Mouse (Mus musculus) kidney, postnatal 36 days (tissue): ENCODE data around the gene Kifap3.
A peak's percentile ranks its signal among the peaks of the same experiment; 100 is the strongest.
"Not testable (repeated sequence)": the region's sequence is repeated elsewhere in the genome, so short reads cannot be mapped to it uniquely, and the experiment has no call there.

Experiments used
- DNase-seq, 2 experiments: peaks; one replicate each; pipeline ENCODE4 v3.0.0; 2021 to 2022; ENCODE audit warnings: mixed read lengths in 2 of 2

Gene Kifap3

DNA sequence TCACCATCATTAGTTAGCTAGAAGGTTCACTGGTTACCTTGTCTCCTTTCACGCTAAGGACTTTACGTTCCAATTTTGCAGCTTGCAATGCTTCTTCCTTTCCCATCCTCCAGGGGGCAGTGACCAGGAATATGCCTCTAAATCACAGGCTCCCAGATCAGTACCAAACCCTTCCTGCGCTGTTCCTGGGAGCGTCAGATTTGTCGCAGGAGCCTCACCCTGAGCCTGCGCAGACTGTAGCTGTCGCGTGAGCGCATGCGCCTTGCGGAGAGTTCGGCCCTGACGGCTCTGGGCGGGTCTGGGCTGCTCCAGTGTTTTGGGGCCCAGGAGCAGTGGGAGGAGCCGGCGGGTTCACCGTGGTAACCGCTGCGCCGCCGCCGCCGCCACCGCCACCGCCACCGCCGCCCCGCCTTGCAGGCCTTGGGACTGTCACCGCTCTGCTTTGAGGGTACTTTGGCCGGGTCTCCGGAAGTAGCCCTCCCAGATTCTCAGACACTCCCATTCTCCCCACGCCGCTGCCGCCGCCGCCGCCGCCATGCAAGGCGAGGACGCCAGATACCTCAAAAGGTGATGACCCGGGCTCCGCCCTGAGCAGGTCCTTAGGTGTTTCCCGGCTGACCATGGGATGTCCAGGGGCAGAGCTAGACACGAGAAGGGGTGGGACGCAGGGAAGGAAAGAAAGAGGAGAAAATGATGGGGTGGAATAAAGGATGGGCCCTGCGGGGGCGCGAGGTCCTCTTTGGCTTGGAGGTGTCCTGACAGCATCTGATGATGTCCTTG is at the start of gene Kifap3:
Kifap3 (plus strand) TSS at position 248 of the 780 bp plus-strand sequence.
- DNase-seq = peak; percentile 98 to 99

DNA sequence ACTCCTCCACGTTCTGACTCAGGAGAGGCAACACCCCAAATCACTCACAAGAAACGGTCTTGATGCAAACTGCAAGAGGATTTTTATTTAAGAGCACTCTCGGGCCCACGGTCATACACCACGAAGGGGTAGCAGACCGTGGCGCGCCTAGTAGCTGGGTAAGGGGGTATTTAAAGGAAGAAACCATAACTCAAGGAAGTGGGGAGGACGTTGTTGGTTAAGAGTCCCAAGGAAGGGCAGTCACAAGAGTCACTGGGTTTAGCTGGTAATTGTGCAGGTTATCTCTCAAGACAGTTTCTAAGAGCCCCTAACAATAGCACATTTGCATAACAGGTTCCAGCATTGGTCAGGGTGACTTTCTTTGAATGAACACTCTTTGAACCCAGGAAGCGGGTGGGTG is 48.2 kb upstream of the Kifap3 start:
- not testable (repeated sequence) for DNase-seq

DNA sequence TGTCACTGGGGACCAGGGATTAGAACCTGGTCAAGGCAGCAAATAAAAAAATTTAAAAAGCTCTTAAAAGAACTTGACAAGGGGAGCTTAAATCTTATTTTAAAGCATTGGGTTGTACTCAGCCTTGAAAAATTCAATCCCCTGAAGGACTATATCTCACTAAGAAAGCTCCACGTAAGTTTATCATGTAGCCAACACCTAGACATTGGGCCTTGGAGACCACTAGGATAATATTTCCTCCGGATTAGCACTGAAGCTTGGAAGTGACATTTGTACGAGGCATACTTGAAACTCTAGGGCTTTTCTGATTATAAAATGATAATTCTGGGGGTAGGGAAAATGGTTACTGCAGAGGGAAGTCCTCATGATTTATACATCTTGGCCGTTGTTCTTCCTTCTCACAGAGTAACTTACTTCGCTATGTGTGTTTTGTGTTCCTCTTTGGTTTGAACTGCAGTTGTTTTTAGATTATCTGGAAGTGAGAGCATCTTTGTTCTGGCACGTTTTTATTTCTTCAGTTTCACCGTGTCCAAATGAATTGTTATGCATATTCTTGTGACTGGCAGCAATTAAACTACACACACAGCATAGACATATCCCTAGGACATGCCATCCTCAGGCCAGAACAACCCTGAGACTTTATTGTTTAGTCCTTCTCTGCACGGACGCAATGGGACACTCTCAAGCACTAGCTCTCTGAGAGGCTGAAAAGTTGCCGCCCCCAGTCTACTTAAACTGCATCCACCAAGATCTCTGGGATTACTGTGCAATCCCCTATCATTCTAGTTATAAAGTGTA is 42.7 kb upstream of the Kifap3 start:
- no peak for DNase-seq

DNA sequence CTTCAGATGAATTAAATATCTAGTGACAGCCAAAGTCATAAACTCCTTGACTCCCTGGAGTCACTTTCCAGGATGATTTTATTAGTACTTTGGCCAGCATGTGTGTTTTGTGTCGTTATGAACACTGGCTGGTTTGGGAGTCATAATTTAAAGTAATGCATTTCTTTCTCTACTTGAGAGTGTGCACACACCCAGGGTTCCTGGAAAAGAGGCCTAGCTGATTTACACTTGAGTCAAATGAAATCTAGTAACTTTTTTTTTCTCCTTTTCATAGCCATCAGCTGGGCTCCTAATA is 42.2 kb upstream of the Kifap3 start:
- no peak for DNase-seq

DNA sequence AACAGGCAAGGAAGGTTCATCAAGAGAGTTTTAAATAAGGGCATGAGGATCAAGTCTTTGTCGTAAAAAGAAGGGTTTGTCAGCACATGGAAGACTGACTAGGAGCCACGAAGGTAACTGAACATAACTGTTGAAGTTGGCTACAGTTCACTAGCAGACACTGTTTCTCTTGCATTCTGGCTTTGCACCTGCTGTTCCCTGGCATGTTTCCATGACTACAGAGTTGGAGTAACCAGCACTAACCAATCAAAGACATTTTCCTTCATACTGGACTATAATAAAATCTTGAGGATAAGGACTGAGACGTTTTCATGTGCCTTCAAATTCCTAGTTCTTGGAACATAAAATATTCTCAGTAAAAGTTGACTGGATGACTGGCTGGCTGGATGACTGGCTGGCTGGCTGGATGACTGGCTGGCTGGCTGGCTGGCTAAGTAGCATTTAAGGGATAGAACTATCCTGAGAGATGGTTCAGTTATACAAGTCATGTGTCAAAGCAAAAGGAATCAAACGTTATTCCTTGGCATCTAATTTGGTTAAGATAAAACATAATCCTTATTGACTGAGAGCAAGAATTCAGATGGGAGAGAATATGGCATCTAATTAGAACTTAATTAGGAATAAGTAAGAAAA is 27.9 kb upstream of the Kifap3 start:
- no peak for DNase-seq

DNA sequence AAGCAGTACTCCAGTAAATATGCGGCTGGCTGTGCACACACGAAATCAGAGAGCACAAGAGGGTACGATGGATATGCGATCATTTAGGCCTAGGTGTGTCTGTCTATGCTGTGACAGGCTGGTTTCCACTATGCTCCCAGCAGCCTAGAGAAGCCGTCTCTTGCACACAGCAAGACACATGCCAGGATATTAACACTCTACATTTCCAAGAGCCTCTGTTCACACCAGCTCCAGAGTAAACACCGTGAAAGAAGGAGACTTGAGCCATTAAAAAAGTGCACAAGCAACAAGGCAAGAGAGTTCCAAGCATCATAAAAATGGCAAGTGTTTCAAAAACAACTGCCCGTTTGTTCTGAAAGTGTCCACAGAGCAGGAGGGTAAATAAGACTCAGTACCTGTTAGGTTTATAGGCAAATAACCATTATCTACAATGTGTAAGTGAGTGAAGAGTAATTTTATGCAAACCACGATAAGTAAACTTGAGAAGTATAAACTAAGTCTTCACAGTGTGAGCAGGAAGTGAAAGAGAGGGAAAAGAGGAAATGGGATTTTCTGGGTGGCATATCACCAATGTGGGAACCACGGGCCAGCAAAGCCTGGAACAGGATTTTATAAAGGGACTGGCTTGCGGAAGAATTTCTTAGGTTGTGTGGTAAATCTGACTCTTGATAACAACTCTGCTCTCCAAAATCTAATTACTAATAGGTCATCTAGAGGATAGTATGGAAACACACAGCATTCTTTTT is 21.7 kb upstream of the Kifap3 start:
- no peak for DNase-seq

DNA sequence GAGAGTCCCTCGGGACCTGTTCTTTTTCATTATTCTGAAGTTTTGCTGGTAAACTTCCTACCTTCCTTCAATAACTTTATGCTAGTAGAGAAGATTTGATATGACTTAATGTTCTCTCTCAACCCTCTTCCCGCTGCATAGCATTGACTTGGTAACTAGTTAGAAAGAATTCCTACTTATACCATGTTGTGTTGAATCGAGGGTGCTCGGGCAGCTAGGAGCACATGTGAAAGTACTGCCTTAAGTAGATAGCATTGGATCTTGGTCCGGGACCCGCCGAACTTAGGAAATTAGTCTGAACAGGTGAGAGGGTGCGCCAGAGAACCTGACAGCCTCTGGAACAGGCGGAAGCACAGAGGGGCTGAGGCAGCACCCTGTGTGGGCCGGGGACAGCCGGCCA is 4.2 kb downstream of the Kifap3 start:
- not testable (repeated sequence) for DNase-seq

DNA sequence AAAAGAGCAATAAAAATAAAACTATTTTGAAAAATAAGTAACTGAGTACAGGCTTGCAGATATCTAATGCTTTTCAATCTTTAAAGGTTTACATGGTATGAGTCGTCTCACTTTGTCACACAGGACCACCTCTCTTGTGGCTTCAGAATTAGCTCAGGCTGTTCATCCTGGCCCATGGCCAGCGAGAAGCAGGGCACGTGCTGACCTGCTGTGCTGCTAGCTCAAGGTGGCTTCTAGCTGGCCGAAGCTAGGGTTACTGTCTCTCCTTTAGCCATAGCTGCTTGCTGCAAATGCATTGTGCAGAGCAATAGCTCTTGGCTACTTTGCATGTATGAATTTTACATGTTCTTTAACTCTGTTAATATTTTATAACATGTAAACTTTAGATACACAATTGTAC is 42.0 kb downstream of the Kifap3 start:
- DNase-seq = peak in 1 of 2 experiments; percentile 18

DNA sequence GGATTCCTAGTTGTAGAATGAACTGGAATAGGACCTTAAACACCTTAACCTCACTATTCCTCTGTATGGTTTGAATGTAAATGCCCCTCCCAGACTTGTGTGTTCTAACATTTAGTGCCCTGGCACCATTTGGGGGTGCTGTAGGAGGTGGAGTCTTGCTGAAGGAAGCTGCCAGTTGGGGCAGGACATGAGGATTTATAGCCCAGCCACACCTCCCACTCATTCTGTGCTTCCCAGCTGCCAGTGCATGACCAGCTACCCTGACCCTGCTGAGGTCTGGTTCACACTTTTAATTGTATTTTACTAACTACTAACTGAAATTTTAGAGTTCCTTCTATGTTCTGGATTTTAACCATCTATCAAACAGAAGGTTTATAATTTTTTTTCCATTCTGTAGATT is 50.1 kb downstream of the Kifap3 start:
- no peak for DNase-seq

DNA sequence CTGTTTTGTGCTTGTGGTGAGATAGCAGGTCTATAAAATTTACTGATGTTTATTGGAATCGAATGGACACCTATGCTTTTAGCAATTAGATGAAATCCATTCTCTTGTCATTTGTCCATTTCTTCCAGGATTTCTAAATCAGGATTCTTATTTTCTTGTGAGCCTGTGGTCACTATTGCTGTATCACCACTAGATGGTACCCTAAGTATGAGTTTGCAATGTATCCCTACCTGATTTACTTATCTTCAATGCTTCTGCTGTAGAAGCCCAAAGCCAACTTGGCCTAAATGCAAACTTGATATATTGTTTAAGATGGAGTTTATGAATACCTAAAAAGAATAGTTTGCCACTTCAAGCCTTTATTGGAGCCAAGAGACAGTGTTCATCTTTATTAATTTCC is 54.7 kb downstream of the Kifap3 start:
- no peak for DNase-seq

DNA sequence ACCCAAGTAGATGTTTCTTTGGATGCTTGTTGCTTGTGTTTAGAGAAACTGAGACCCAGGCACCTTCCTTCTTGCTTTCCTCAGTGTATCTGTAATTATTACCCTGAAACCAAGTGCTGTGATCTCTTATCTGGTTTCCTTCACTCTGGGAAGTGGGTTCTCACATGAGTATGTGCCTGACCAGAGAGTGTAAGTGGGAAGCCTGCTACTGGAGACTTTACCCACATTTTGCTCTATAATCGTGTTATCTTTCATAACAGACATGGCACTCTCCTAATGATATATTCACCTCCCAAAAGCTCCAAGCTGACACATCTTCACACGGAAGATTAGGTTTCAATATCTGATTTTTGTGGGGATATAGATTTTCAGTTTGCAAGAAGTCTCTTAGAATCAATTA is 55.7 kb downstream of the Kifap3 start:
- DNase-seq = no peak

DNA sequence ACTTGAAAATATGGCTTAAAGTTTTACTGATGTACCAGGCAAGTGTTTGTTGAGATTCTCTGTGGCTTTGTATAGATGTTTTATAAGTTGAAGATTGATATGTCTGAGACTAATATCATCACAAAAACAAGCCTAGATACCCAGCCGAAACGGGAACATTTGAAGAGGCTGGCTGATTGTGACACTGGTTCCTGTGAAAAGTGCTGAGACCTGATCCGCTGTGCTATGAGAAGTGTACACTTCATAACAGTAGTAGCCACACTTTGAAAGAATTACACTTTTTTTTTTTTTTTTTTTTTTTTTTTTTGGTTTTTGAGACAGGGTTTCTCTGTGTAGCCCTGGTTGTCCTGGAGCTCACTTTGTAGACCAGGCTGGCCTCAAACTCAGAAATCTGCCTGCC is 59.1 kb downstream of the Kifap3 start:
- DNase-seq = not testable (repeated sequence)

DNA sequence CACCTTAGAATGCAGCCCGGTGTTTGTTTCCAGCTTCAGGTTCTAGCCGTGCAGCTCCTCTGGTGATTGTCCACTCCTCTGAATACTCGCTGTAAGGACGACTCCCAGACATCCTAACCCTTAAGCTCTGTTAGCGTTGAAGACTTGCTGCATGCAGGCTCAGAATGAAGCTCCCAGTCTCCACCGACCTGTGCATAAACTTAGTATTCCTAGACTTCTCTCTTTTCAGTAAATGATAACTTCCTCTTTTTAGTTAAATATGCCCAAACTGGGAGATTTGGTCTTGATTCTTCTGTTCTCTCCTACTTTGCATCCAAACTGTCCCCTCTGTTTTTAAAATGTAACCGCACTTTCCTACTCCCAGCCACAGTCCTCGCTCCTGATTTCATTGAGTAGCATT is 61.2 kb downstream of the Kifap3 start:
- no peak for DNase-seq

DNA sequence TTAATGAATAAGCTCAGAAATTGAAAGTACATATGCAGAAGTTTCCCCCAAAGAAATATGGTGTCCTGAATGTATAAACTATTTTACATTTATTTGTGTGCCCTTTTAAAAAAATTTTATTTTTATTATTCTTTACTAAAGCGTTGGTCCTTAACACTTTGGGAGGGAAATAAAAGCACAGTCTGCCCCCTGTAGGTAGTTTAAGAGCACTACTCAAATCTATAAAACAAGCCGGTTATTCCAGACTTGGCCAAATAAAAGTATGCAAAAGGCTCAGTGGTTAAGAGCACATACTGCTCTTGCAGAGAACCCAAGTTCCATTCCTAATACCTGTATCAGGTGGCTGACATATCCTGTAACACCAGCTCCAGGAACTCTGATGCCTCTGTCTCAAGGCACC is 62.9 kb downstream of the Kifap3 start:
- peak in 1 of 2 experiments; percentile 1 for DNase-seq

DNA sequence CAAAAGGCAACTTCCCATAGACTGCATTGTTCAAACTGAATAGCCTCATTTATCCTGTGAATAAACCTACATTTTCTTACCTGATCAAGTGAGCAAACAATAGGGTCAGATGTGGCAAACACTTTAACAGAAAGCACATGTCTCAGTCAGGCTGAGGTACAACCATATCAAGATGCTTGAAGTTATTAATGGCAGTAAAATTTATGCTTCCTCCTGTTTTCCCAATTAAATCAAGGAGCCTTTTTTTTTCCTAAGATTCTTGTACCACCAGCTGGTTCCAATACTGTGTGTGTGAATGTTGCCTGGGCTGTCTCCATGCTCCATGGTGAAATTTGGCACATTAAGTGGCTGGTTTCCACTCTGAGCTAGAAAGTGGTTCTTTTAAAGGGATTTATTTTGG is 64.5 kb downstream of the Kifap3 start:
- no peak for DNase-seq

DNA sequence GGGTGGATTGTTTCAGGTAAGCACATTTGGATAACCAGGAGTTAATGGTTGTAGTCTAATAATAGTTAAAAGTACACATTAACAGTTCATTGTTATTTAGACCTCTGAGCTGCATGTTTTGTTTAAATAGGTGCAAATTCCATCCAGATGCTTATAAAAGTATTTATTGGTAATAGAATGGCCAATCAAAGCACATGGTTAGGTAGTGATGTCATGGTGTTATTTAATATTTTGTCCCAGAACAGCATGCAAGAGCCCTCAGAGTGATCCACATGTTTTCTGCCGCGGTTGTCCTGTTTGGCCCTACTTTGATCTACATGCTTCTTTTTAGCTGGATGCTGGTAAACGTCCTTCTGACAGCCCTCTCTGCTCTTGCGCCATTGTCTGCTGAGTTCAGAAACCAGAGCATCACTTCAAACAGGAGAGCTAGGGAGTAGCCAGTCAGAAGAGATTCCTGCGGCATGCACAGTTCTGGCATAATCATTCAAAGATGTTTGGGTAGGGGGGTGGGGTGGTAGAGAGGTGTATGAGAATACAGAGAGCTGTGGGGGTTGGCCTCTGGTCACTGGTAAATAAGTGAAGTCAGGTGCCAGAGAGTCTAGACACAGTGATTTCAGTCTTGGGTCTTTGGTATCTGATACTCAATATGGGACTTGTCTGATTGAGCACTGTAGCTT is 73.6 kb downstream of the Kifap3 start:
- no peak for DNase-seq

DNA sequence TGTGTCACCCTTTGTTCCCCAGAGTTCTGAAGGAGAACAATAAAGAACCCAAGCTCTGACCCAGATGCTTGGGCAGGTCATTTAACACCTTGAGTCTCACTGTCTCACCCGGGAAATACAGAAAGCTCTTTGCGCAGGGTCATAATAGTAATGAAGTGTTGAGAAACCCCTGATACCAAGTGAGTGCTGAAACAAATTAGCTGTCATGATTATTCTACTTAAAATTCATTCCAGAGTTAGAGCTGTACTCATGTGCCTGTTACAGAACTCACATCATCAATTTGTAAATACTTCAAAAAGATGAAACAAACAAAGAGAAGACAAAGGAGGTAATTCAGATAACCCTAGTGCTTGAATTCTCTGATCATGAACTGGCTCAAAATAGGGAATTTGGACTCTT is 79.0 kb downstream of the Kifap3 start:
- no peak for DNase-seq

DNA sequence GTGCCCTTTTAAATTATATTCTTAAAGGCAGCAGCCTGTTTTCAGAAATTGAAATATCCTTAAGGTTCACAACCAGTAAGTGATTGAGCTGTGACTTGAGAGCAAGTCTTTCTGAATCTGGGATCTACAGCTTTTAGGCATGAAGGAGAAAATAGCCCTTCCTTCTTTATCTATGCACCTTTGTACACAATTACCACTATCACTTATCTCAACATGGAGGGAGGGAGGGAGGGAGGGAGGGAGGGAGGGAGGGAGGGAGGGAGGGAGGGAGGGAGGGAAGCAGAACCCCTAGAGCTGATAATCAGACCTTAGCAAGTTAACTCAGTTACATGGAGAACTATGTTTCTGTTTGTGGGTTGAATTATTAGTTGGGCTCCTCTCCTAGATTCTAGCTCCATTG is 82.2 kb downstream of the Kifap3 start:
- DNase-seq = no peak

DNA sequence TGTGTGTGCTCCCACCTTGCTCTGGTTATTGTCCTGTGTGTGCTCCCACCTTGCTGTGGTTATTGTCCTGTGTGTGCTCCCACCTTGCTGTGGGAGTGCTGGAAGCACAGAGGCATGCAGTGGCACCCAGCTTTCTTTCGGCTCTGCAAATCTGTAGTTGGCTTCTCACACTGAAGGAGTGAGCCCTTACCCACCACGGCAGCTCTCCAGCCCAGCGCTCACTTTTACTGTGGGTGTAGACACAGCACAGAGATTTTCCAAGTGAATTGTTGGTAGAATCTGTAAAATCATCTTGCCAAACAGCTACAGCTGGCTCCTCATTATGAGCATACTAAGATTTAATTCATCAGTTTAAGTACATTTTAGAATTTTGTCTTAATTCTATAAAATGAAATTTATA is 93.8 kb downstream of the Kifap3 start:
- DNase-seq = no peak

DNA sequence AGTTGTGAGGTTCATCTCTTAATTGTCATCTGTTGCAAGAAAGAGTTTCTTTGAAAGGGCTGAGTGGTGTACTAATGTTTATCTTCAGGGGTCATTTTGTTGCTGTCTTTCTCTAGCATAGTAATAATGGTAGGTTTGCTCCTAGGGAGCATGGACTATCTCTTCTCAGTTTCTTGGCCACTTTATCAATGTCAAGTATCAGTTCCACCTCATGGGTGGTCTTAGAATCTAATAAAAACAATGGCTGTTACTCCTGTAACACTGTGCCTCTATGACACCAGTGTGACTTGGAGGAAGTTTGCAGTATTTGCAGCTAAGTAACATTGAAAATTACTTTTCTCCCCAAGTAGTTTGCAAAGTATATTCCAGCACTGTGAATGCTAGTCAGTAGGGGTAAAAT is 110.2 kb downstream of the Kifap3 start:
- no peak for DNase-seq

DNA sequence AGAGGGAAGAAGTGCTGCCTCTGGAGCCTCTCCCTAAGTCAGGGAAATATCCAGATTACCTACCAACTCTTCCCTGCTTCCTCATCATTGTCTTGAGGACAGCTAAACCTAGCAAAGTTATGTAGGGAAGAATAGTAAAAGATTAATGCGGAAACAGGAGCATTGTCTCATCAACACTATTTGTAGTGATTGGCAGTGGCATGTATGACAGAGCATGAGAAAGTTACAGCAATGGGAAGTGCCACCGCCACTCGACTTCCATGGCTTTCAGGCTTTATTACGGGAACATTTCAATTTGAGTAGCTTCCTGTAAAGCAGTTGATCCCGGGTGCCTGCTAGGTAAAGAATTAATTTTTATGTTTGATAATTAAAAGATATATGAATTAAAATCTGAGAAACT is 113.9 kb downstream of the Kifap3 start:
- no peak for DNase-seq

DNA sequence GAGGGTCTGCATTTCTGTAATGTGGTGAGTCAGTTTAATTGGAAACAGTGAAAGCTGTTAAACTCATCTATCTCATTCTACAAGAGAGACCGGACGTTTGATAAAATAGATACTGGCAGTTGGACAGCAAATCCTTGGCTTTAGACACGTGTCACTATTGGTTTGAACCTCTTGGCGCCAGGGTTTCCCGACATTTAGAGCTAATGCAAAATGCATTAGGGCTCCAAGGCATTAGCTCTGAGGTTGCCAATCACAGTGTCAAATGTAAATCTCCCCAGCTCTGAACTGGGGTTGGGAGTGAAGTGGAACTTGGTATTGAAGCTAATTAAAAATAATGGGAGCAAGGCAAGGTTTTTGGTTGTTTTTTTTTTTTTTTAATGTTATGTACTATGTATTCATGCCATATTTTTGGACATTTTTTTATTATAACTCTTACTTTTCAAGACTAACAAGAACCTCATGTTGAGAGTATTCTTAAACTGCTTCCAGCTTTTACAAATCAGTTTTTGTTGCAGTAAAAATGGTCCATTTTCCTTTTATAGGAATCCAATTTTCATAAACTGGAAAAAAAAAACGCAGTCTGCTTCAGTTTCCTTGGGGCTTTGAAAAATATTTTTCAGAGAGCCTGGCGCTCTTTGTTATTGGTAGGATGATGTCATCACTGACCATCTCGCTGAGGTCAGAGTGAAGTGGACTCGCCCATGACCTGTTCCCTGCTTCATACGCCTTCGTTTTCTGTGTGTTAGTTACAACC is 114.6 kb downstream of the Kifap3 start:
- DNase-seq = no peak
